Mouse (Mus musculus) bone marrow macrophage, adult 2 months (primary cell): ENCODE measurements around the gene Vps33b.

Experiments used
- CTCF ChIP-seq: IDR thresholded peaks from 2 replicates; pipeline ENCODE4 v1.5.1; 2012; ENCODE audit warnings: low read depth, mild to moderate bottlenecking, low read length, moderate library complexity
- POLR2A ChIP-seq: IDR thresholded peaks from 2 replicates; pipeline ENCODE4 v1.6.1; 2012; ENCODE audit warnings: mild to moderate bottlenecking, low read depth, low read length, borderline replicate concordance

GRCm38 (mm10) chr7:80267764-80268163 lies 1.7 kb upstream of the Vps33b start:
- TF ChIP-seq CTCF (no peak), POLR2A (no peak)
